Mouse (Mus musculus): Measurements from ENCODE around the gene Tmigd1. TPM values are rescaled to one million over a fixed set of nuclear protein-coding genes. Genes with fewer than 3 reads are reported as not detected.

Gene Tmigd1
- polyA plus RNA-seq (2015; fragmentation: Nextera tagmentation; extraction: Ambion mirVana) = 55.0 and 64.1 TPM in 2 replicates

- no peak within 1 kb of the TSS for H3K9ac ChIP-seq (ENCODE audit: low read depth, low read length)
- H3K4me1 ChIP-seq (replicated peaks; ENCODE audit: control insufficient read depth, insufficient read depth, low read length) = peaks cover 11% of the 10 kb centered on the region
- no peaks in the 10 kb centered on the region for H3K36me3 ChIP-seq (ENCODE audit: control insufficient read depth, insufficient read depth)
- no peak within 1 kb of the TSS for H3K4me3 ChIP-seq (ENCODE audit: low read depth, low read length)
- H3K27me3 ChIP-seq (replicated peaks; ENCODE audit: control insufficient read depth, insufficient read depth, low read length) = no peaks in the 10 kb centered on the region
- no peak for TF ChIP-seq CTCF (IDR thresholded peaks at IDR 0.05; ENCODE audit: low read depth)
- 47% methylated on average over 7 of the region's 7 CpGs for WGBS
- H3K9me3 ChIP-seq (ENCODE audit: control insufficient read depth) = no peaks in the 10 kb centered on the region
- H3K4me2 ChIP-seq (replicated peaks; ENCODE audit: low read depth) = no peak within 1 kb of the TSS
- H3K27ac ChIP-seq (ENCODE audit: low read depth, low read length) = no peak within 1 kb of the TSS
- peak; percentile 56 for ATAC-seq
Observed at GRCm38 (mm10) chr11:76901579-76902361, at the start of gene Tmigd1. Gene Tmigd1 (plus strand): TSS chr11:76902159.

GRCm38 (mm10) chr11:76854475-76855341 is 47.3 kb upstream of the Tmigd1 start:
- peak overlapping the region; percentile 71 for H3K27ac ChIP-seq (ENCODE audit: low read depth, low read length)
- no peaks in the 10 kb centered on the region for H3K4me1 ChIP-seq (replicated peaks; ENCODE audit: control insufficient read depth, insufficient read depth, low read length)
- H3K4me2 ChIP-seq (replicated peaks; ENCODE audit: low read depth) = peak overlapping the region; percentile 60
- peak overlapping the region; percentile 17; the same call in 1 of the 2 replicates for H3K9ac ChIP-seq (ENCODE audit: low read depth, low read length)
- no peaks in the 10 kb centered on the region for H3K36me3 ChIP-seq (ENCODE audit: control insufficient read depth, insufficient read depth)
- TF ChIP-seq CTCF (IDR thresholded peaks at IDR 0.05; ENCODE audit: low read depth) = no peak
- peak overlapping the region; percentile 17; the same call in 1 of the 2 replicates for H3K4me3 ChIP-seq (ENCODE audit: low read depth, low read length)
- WGBS = 36% methylated on average over 17 of the region's 17 CpGs
- no peaks in the 10 kb centered on the region for H3K9me3 ChIP-seq (ENCODE audit: control insufficient read depth)
- no peaks in the 10 kb centered on the region for H3K27me3 ChIP-seq (replicated peaks; ENCODE audit: control insufficient read depth, insufficient read depth, low read length)
- ATAC-seq = peak; percentile 82

DNA sequence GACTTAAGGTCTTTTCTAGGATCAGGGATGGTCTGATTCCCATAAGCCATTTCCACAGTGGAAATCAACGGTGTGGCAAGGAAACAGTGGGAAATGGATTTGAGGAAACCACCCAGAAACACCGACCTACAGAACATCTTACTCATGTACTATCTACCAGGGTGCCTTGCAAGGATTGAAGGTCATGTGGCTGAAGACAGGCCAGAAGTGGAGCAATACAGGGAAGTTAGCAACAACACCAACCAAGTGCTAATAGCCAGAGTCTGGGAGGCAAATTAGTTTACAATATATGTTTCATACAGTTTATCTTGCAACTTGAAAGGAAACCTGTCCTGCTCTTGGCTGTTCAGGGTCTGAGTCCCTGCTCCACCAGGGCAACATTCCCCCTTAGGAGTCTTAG is 45.4 kb upstream of the Tmigd1 start:
- Histone ChIP-seq H3K4me2 (replicated peaks; ENCODE audit: low read depth) (no peak overlapping the region), H3K9ac (ENCODE audit: low read depth, low read length) (no peak overlapping the region), H3K9me3 (ENCODE audit: control insufficient read depth) (no peaks in the 10 kb centered on the region), H3K27ac (ENCODE audit: low read depth, low read length) (peak overlapping the region; percentile 71), H3K36me3 (ENCODE audit: control insufficient read depth, insufficient read depth) (no peaks in the 10 kb centered on the region), H3K27me3 (replicated peaks; ENCODE audit: control insufficient read depth, insufficient read depth, low read length) (no peaks in the 10 kb centered on the region), H3K4me1 (replicated peaks; ENCODE audit: control insufficient read depth, insufficient read depth, low read length) (no peaks in the 10 kb centered on the region), H3K4me3 (ENCODE audit: low read depth, low read length) (no peak overlapping the region)
- 48% methylated on average over 2 of the region's 2 CpGs for WGBS
- peak; percentile 57 for ATAC-seq
- no peak for TF ChIP-seq CTCF (IDR thresholded peaks at IDR 0.05; ENCODE audit: low read depth)

GRCm38 (mm10) chr11:76857111-76857510 is 44.8 kb upstream of the Tmigd1 start:
- no peaks in the 10 kb centered on the region for H3K27me3 ChIP-seq (replicated peaks; ENCODE audit: control insufficient read depth, insufficient read depth, low read length)
- H3K36me3 ChIP-seq (ENCODE audit: control insufficient read depth, insufficient read depth) = no peaks in the 10 kb centered on the region
- no peak overlapping the region for H3K9ac ChIP-seq (ENCODE audit: low read depth, low read length)
- H3K9me3 ChIP-seq (ENCODE audit: control insufficient read depth) = no peaks in the 10 kb centered on the region
- 38% methylated on average over 7 of the region's 7 CpGs for WGBS
- H3K27ac ChIP-seq (ENCODE audit: low read depth, low read length) = peak overlapping the region; percentile 71
- H3K4me2 ChIP-seq (replicated peaks; ENCODE audit: low read depth) = no peak overlapping the region
- no peak overlapping the region for H3K4me3 ChIP-seq (ENCODE audit: low read depth, low read length)
- TF ChIP-seq CTCF (IDR thresholded peaks at IDR 0.05; ENCODE audit: low read depth) = peak; percentile 15; the same call in 1 of the 2 replicates
- H3K4me1 ChIP-seq (replicated peaks; ENCODE audit: control insufficient read depth, insufficient read depth, low read length) = no peaks in the 10 kb centered on the region
- no peak for ATAC-seq

DNA sequence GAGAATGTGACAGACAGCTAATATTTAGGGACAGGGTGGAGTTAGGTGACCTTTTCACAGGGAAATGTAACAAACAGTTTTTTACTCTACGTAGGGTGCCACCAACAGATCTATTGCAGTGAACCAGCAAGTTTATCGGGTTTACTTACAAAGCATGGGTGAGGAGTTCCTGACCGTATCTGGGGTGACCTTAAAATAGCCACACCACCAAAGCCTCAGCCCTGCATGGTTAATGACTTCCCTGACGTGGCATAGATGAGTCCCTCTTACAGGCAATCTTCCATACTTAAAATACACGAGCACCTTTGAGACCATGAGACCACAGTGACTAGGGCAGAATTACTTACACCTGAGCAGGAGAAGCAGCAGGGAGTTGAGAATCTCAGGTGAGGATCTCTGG is 43.2 kb upstream of the Tmigd1 start:
- 49% methylated on average over 5 of the region's 5 CpGs for WGBS
- no peak for TF ChIP-seq CTCF (IDR thresholded peaks at IDR 0.05; ENCODE audit: low read depth)
- no peak overlapping the region for H3K4me2 ChIP-seq (replicated peaks; ENCODE audit: low read depth)
- H3K27me3 ChIP-seq (replicated peaks; ENCODE audit: control insufficient read depth, insufficient read depth, low read length) = no peaks in the 10 kb centered on the region
- no peak overlapping the region for H3K4me3 ChIP-seq (ENCODE audit: low read depth, low read length)
- H3K4me1 ChIP-seq (replicated peaks; ENCODE audit: control insufficient read depth, insufficient read depth, low read length) = no peaks in the 10 kb centered on the region
- H3K27ac ChIP-seq (ENCODE audit: low read depth, low read length) = no peak overlapping the region
- no peaks in the 10 kb centered on the region for H3K9me3 ChIP-seq (ENCODE audit: control insufficient read depth)
- no peak overlapping the region for H3K9ac ChIP-seq (ENCODE audit: low read depth, low read length)
- no peaks in the 10 kb centered on the region for H3K36me3 ChIP-seq (ENCODE audit: control insufficient read depth, insufficient read depth)
- ATAC-seq = no peak

DNA sequence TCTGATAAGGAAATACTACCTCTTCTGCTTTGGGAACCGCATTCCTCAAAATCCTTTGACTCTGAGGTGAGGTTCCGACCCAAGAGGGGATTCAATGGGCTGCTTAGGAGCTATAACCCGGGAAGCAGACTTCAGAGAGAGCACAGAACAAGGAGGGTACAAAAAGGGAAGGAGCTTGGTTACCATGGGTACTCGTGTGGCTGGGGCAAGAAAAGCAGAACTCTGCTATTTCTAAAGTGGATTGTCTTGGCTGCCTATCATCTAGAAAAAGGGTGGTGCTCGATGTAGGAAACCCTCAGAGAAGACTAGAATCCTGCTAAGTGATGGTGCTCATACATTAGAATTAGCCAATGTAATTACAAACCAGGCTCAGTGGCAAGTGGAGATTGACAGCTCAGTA is 42.7 kb upstream of the Tmigd1 start:
- no peak for ATAC-seq

More for the DNA sequence above, 42.7 kb upstream of the Tmigd1 start:
- no peaks in the 10 kb centered on the region for H3K9me3 ChIP-seq (ENCODE audit: control insufficient read depth)
- no peak overlapping the region for H3K4me2 ChIP-seq (replicated peaks; ENCODE audit: low read depth)
- H3K9ac ChIP-seq (ENCODE audit: low read depth, low read length) = no peak overlapping the region
- no peak for TF ChIP-seq CTCF (IDR thresholded peaks at IDR 0.05; ENCODE audit: low read depth)
- no peaks in the 10 kb centered on the region for H3K36me3 ChIP-seq (ENCODE audit: control insufficient read depth, insufficient read depth)
- 60% methylated on average over 5 of the region's 5 CpGs for WGBS
- no peak overlapping the region for H3K27ac ChIP-seq (ENCODE audit: low read depth, low read length)
- no peaks in the 10 kb centered on the region for H3K4me1 ChIP-seq (replicated peaks; ENCODE audit: control insufficient read depth, insufficient read depth, low read length)
- H3K4me3 ChIP-seq (ENCODE audit: low read depth, low read length) = no peak overlapping the region
- H3K27me3 ChIP-seq (replicated peaks; ENCODE audit: control insufficient read depth, insufficient read depth, low read length) = no peaks in the 10 kb centered on the region

All from intestine, postnatal 0 days (tissue).